Mouse (Mus musculus): ENCODE measurements around the gene Naa11. TPM values are rescaled to one million over a fixed set of nuclear protein-coding genes. Genes with fewer than 3 reads are reported as not detected.

Gene Naa11
- polyA plus RNA-seq, 1 experiment from 2014 or later, result not detected

DNA sequence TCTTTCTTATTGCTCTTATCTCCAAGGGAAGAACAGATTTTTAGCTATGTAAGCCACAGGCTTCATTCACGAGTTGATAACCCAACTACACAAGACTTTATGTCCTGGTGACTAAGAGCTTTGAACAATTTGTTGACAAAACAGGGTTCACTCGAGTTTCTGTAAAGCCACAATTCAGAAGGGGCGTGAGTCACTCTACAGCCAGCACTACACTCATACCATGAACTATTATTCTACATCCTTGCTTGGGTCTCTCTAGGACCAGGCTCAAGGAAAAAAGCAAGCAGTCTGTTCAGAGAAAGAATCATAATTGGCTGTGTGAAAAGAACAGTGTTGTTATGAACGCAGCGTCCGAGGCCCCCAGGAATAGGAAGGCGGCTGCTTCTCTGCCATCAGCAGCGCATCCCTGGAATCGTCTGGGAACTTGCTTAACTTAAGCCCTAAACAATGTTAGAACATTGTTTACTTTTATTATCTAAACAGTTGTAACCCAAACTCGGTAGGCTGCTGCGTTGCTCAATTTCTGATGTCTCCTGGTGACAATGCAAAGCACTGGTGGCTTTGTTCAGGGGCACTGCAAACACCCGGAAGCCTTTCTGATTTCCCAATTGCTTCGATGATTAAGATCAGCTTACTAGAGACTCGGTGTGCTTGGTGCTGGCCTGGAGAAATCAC lies 9.5 kb downstream of the Naa11 start:
- ATAC-seq, result no peak
- WGBS (ENCODE audit: insufficient replicate concordance), result 63% methylated on average over 14 of the region's 14 CpGs
- no peaks in the 10 kb centered on the region for H3K27me3 ChIP-seq (replicated peaks)
- no peaks in the 10 kb centered on the region for H3K4me1 ChIP-seq
- H3K9me3 ChIP-seq (replicated peaks), result no peaks in the 10 kb centered on the region
- no peaks in the 10 kb centered on the region for H3K36me3 ChIP-seq
- no peak overlapping the region for H3K4me3 ChIP-seq
- no peak overlapping the region for H3K4me2 ChIP-seq
- H3K9ac ChIP-seq, result no peak overlapping the region
- no peak overlapping the region for H3K27ac ChIP-seq

DNA sequence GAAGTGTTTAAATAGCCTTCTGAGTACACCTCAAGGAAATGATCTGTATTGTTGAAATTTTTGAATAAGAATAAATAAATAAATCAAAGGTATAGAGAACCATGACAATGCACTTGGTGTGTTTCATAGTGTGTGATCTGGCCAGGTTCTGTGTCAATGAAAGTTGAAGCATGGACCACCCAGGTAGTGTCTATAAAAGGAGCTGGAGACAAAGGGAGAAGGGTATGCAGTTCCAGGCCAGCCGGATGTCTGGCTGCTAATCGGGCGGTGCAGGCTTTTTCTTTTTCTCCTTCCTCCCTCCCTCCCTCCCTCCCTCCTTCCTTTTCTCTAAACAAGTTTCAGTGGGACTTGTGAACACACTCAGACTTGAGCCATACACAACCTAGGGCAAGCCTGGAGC lies 12.2 kb downstream of the Naa11 start:
- Histone ChIP-seq H3K9ac (no peak overlapping the region), H3K27me3 (replicated peaks) (no peaks in the 10 kb centered on the region), H3K27ac (no peak overlapping the region), H3K9me3 (replicated peaks) (no peaks in the 10 kb centered on the region), H3K4me1 (no peaks in the 10 kb centered on the region), H3K36me3 (no peaks in the 10 kb centered on the region), H3K4me2 (no peak overlapping the region), H3K4me3 (no peak overlapping the region)
- WGBS (ENCODE audit: insufficient replicate concordance), result 84% methylated on average over 3 of the region's 3 CpGs
- no peak for ATAC-seq

DNA sequence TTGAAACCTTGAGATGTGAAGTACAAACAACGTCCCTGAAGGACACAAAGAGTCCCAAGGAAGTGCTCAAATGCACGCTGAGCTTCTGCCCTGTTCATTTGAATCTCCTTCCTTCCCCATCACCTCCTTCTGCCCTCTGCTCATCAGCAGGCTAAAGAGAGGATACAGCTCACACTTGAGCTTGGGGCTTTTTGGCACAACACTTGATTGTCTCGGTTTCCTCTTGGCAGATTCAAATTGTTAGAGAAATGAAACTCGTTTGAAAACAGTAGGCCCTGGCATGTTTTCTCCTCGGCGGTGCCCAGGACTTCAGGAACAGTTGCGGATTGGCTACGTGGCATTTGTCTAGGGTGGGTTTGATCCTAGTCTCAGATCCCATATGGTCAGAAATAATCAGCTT lies 27.4 kb downstream of the Naa11 start:
- Histone ChIP-seq H3K4me3 (no peak overlapping the region), H3K27me3 (replicated peaks) (no peaks in the 10 kb centered on the region), H3K36me3 (no peaks in the 10 kb centered on the region), H3K27ac (no peak overlapping the region), H3K9ac (no peak overlapping the region), H3K4me1 (no peaks in the 10 kb centered on the region), H3K4me2 (no peak overlapping the region), H3K9me3 (replicated peaks) (no peaks in the 10 kb centered on the region)
- WGBS (ENCODE audit: insufficient replicate concordance), result 62% methylated on average over 8 of the region's 8 CpGs
- no peak for ATAC-seq

DNA sequence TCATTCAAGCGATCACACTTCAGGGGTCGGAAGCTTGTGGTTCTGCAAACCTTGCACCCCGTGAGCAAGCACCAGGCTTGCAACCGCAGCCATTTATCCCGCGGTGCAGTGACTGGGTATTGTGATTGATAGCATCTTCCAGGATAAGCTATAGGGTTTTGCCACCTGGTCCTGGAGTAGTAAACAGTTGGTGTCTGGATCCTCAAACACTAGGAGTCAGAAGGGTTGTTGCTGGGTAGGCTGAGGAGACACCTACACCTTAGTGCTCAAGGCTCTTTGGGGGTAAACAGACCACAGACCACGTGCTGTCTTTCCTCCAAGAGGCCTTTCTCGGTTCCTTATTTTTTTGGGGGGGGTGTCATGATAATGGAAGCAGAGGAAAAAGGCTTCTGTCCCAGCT lies 27.9 kb downstream of the Naa11 start:
- 43% methylated on average over 8 of the region's 8 CpGs for WGBS (ENCODE audit: insufficient replicate concordance)

DNA sequence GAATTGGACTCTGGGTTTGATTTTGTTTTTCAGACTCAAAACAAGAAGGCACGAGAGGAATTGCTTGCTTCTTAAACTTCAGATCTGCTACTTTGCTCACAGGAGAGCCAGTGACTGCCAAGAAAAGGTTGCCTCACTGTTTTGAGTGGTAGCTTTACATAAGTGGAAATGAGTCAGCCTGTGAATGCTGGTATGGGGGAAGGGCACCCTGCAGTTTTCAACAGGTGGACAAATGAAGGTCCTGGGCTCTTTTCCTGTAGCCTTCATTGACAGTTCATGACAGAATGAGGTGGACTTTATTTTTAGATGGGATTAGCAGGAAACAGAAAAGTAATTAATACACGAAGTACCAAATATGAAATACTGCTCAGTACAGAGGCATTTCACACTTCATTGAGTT lies 29.6 kb downstream of the Naa11 start:
- H3K4me2 ChIP-seq, result no peak overlapping the region
- no peak overlapping the region for H3K9ac ChIP-seq
- no peaks in the 10 kb centered on the region for H3K36me3 ChIP-seq
- no peaks in the 10 kb centered on the region for H3K27me3 ChIP-seq (replicated peaks)
- 43% methylated on average over 2 of the region's 2 CpGs for WGBS (ENCODE audit: insufficient replicate concordance)
- no peaks in the 10 kb centered on the region for H3K9me3 ChIP-seq (replicated peaks)
- no peaks in the 10 kb centered on the region for H3K4me1 ChIP-seq
- H3K27ac ChIP-seq, result no peak overlapping the region
- H3K4me3 ChIP-seq, result no peak overlapping the region
- ATAC-seq, result no peak

More for the DNA sequence above, 27.9 kb downstream of the Naa11 start:
- Histone ChIP-seq H3K4me1 (no peaks in the 10 kb centered on the region), H3K4me2 (no peak overlapping the region), H3K27ac (no peak overlapping the region), H3K27me3 (replicated peaks) (no peaks in the 10 kb centered on the region), H3K36me3 (no peaks in the 10 kb centered on the region), H3K9me3 (replicated peaks) (no peaks in the 10 kb centered on the region), H3K9ac (no peak overlapping the region), H3K4me3 (no peak overlapping the region)
- no peak for ATAC-seq

DNA sequence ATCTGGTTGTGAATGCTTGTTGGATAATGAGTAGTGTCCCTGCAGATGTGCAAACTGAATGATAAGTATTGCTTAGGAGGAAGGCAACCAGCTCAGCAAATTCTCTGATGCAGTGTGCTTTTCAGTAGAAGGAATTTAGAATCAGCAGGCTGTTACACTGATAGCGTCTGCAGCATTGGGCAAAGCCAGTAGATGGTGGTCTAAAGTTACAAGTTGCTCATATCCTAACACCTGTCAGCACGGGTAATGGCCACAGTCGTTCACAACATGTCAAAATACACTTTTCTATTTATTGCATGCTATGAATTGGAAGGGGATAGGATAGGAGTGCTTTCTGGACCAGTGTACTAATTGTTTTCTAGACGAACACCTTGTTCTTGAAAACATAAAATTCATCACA lies 33.1 kb downstream of the Naa11 start:
- Histone ChIP-seq H3K4me2 (no peak overlapping the region), H3K27me3 (replicated peaks) (no peaks in the 10 kb centered on the region), H3K9ac (no peak overlapping the region), H3K4me3 (no peak overlapping the region), H3K9me3 (replicated peaks) (no peaks in the 10 kb centered on the region), H3K36me3 (no peaks in the 10 kb centered on the region), H3K4me1 (no peaks in the 10 kb centered on the region), H3K27ac (no peak overlapping the region)
- no peak for ATAC-seq
- WGBS (ENCODE audit: insufficient replicate concordance), result 62% methylated on average over 4 of the region's 4 CpGs

DNA sequence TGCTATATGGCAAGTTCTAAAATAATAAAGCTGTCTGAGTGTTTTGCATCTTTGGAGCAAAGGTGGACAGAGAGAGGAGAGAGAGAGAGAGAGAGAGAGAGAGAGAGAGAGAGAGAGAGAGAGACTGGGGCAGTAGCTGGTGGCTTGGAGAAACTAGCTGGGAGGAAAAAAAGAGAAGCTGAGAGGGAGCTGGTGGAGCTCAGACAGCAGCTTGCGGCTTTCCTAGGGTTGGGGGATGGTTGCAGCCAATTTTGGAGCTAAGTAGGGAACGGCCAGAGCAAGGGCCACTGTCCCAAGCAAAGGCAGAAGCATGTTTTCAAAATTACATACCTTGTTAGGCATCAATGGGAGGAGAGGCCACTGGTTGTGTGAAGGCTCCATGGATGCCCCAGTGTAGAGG lies 36.0 kb downstream of the Naa11 start:
- Histone ChIP-seq H3K36me3 (no peaks in the 10 kb centered on the region), H3K4me2 (no peak overlapping the region), H3K4me3 (no peak overlapping the region), H3K27me3 (replicated peaks) (no peaks in the 10 kb centered on the region), H3K4me1 (no peaks in the 10 kb centered on the region), H3K9ac (no peak overlapping the region), H3K9me3 (replicated peaks) (no peaks in the 10 kb centered on the region), H3K27ac (no peak overlapping the region)
- 31% methylated on average over 2 of the region's 2 CpGs for WGBS (ENCODE audit: insufficient replicate concordance)
- no peak for ATAC-seq

DNA sequence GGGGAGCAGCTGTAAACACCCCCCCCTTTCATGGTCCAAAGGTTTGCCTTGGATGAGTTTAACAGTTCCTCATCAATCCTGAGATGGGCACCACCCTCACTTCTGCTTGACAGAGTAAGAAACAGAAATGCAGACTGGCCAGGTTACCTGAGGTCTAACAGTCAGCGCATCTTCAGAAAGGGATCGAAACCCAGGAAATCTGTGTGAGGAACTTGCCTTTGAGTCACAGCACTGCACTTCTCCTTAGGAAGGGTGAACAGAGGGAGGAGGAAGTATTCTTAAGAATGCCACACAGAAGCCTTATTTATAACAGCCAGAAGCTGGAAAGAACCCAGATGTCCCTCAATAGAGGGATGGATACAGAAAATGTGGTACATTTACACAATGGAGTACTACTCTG lies 37.0 kb downstream of the Naa11 start:
- no peak overlapping the region for H3K9ac ChIP-seq
- ATAC-seq, result no peak
- H3K4me2 ChIP-seq, result no peak overlapping the region
- H3K36me3 ChIP-seq, result no peaks in the 10 kb centered on the region
- H3K4me3 ChIP-seq, result no peak overlapping the region
- no peaks in the 10 kb centered on the region for H3K27me3 ChIP-seq (replicated peaks)
- H3K27ac ChIP-seq, result no peak overlapping the region
- no peaks in the 10 kb centered on the region for H3K9me3 ChIP-seq (replicated peaks)
- no peaks in the 10 kb centered on the region for H3K4me1 ChIP-seq
- 75% methylated on average over 2 of the region's 2 CpGs for WGBS (ENCODE audit: insufficient replicate concordance)

DNA sequence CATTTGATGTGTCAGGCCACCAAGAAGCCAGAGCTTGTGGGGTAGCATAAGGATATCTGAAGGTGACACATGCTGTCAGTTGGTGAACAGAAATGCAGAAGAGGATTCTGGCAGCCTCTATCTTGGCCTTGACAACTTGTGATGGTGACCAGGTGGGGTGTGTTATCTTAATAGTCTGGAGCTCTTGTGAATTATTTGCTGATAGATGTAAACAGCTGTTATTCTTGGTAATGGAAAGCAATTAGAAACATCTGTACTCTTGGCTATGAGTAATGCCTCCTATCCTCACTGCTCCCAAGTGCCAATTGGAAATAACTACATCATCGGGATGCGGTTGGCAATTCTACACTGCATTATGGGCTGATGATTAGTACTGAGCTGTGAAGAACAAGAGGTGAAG lies 43.4 kb downstream of the Naa11 start:
- 75% methylated on average over 2 of the region's 2 CpGs for WGBS (ENCODE audit: insufficient replicate concordance)
- no peak for ATAC-seq
- H3K27me3 ChIP-seq (replicated peaks), result no peaks in the 10 kb centered on the region

DNA sequence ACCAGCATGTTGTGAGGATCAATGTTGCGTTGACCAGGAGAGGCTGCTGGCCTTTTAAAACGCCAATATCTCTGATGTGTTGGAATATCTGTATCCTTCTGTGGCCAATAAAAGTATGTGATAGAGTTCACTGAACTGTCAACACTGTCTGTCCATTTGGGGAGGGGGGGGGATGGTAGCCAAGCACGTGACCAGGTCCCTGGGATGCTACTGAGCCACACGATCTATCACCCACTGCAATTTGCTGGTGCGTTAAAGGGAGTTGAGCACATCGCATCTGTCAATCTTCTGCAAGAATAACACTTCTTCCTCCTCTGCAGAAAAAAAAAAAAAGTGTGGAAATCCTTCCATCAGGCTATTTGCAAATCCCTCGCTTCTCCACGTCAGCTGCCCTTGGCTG lies 43.9 kb downstream of the Naa11 start:
- Histone ChIP-seq H3K4me3 (no peak overlapping the region), H3K9me3 (replicated peaks) (no peaks in the 10 kb centered on the region), H3K9ac (no peak overlapping the region), H3K27ac (no peak overlapping the region), H3K27me3 (replicated peaks) (no peaks in the 10 kb centered on the region), H3K4me2 (no peak overlapping the region), H3K4me1 (no peaks in the 10 kb centered on the region), H3K36me3 (no peaks in the 10 kb centered on the region)
- 70% methylated on average over 8 of the region's 8 CpGs for WGBS (ENCODE audit: insufficient replicate concordance)
- ATAC-seq, result no peak

More for the DNA sequence above, 43.4 kb downstream of the Naa11 start:
- H3K4me1 ChIP-seq, result no peaks in the 10 kb centered on the region
- no peak overlapping the region for H3K9ac ChIP-seq
- no peaks in the 10 kb centered on the region for H3K36me3 ChIP-seq
- no peak overlapping the region for H3K4me3 ChIP-seq
- H3K27ac ChIP-seq, result no peak overlapping the region
- no peaks in the 10 kb centered on the region for H3K9me3 ChIP-seq (replicated peaks)
- no peak overlapping the region for H3K4me2 ChIP-seq

DNA sequence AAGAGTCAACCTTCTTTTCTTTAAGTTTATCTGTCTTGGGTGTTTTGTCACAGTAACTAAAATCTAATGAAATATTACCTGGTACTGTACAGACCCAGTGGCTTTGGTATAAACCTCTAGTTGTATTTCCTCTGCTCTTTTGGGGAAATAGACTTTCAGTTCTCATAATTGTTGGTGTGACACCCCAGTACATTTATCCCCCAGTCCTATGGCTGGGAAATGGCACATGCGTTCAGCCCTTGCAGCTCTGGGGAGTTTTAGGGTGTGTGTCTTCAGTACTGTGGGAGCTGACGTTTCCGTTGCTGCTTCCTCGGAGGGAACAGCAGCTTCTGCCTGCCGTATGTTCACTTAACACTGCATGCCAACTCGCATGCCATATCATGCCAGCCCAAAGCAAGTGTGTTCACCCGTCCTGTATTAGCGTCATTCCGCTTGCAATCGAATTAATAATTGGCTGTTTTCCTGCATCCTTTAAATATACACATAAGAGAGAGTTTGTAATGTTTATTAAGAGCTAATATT lies 46.4 kb downstream of the Naa11 start:
- no peak for ATAC-seq
- no peaks in the 10 kb centered on the region for H3K36me3 ChIP-seq
- no peak overlapping the region for H3K4me2 ChIP-seq
- no peaks in the 10 kb centered on the region for H3K9me3 ChIP-seq (replicated peaks)
- no peak overlapping the region for H3K4me3 ChIP-seq
- WGBS (ENCODE audit: insufficient replicate concordance), result 75% methylated on average over 10 of the region's 10 CpGs
- H3K27ac ChIP-seq, result no peak overlapping the region
- no peak overlapping the region for H3K9ac ChIP-seq
- no peaks in the 10 kb centered on the region for H3K27me3 ChIP-seq (replicated peaks)
- H3K4me1 ChIP-seq, result no peaks in the 10 kb centered on the region

DNA sequence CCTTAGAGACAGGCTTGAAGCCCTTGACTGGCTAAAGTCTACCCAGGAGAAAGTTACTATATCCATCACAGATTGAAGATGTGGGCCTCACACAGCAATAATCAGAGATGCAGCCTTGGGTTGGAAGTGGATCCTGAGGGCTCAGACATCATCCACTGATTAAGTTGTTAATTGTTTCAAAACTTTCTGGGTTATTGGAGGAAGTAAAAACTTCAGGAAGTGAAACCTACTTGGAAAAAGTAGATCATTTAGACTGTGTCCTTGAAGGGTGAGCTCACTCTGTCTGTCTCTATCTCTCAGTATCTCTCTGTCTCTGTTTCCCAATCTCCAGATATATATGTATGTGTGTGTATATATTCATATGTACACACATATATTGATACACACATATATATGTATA lies 47.0 kb downstream of the Naa11 start:
- no peak overlapping the region for H3K27ac ChIP-seq
- no peak overlapping the region for H3K4me3 ChIP-seq
- no peaks in the 10 kb centered on the region for H3K4me1 ChIP-seq
- no peak for ATAC-seq
- no peaks in the 10 kb centered on the region for H3K36me3 ChIP-seq
- H3K9me3 ChIP-seq (replicated peaks), result no peaks in the 10 kb centered on the region
- H3K9ac ChIP-seq, result no peak overlapping the region
- H3K4me2 ChIP-seq, result no peak overlapping the region
- H3K27me3 ChIP-seq (replicated peaks), result no peaks in the 10 kb centered on the region

DNA sequence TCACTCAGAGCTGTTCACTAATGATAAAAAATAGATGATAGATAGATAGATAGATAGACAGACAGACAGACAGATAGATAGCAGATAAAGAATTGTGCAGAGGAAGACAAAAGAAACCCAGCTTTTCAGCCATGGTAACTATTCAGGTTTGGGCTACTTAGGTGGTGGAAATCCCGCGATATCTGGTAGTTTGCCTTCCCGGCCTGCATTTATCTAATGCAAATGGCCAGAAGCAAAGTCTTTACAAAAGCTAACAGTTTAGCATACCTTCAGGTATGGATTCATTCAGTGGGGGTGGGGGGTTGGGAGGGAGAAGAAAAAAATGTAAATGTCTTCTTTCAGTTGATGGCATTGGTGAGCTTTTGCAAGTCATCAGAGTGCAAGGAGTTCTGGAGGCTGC lies 48.0 kb downstream of the Naa11 start:
- WGBS (ENCODE audit: insufficient replicate concordance), result 65% methylated on average over 3 of the region's 3 CpGs
- no peak overlapping the region for H3K27ac ChIP-seq
- ATAC-seq, result no peak
- H3K4me1 ChIP-seq, result no peaks in the 10 kb centered on the region
- H3K4me2 ChIP-seq, result no peak overlapping the region
- no peak overlapping the region for H3K9ac ChIP-seq
- no peaks in the 10 kb centered on the region for H3K27me3 ChIP-seq (replicated peaks)
- no peaks in the 10 kb centered on the region for H3K36me3 ChIP-seq
- H3K4me3 ChIP-seq, result no peak overlapping the region
- no peaks in the 10 kb centered on the region for H3K9me3 ChIP-seq (replicated peaks)
